Mouse (Mus musculus): ENCODE measurements around the gene Plpp3. TPM values are rescaled to one million over a fixed set of nuclear protein-coding genes. Genes with fewer than 3 reads are reported as not detected.
"Not testable (repeated sequence)": the region's sequence is repeated elsewhere in the genome, so short reads cannot be mapped to it uniquely, and the experiment has no call there.

Gene Plpp3
- polyA plus RNA-seq, 1 experiment from 2014 or later = 57.2 TPM

DNA sequence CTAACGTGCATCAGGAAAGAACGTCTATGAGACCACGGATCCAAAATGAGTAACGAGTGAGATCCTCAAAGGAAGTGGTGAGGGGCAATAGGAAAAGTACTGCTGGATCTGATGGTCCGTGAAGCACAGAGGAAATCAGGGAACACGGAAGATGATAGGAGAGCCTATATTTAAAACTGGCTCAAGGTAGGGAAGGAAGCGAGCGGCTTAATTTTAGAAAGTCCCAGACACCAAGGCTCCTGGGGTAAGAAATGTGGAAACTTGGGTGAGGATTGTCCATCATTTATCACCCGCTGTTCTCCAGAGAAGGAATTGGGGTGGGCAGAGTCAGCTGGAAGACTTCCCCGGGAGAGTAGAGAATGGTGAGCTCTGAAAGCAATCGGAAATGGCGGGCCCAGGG is 105.2 kb downstream of the Plpp3 start:
- DNase-seq (ENCODE audit: extremely low spot score, low spot score) = no peak
- no peaks in the 10 kb centered on the region for H3K36me3 ChIP-seq (replicated peaks)
- peaks cover 8% of the 10 kb centered on the region; the same call in 1 of the 2 replicates for H3K4me1 ChIP-seq
- no peaks in the 10 kb centered on the region for H3K27me3 ChIP-seq (ENCODE audit: poor library complexity, severe bottlenecking)
- no peak overlapping the region for H3K4me3 ChIP-seq
- no peak overlapping the region for H3K27ac ChIP-seq
- no peaks in the 10 kb centered on the region for H3K9me3 ChIP-seq
- 89% methylated on average over 12 of the region's 12 CpGs for WGBS

GRCm38 (mm10) chr4:105263600-105263999 is 106.5 kb downstream of the Plpp3 start:
- Histone ChIP-seq H3K4me1 (peaks cover 8% of the 10 kb centered on the region; the same call in 1 of the 2 replicates), H3K27me3 (ENCODE audit: poor library complexity, severe bottlenecking) (no peaks in the 10 kb centered on the region), H3K4me3 (no peak overlapping the region), H3K9me3 (no peaks in the 10 kb centered on the region), H3K27ac (no peak overlapping the region), H3K36me3 (replicated peaks) (no peaks in the 10 kb centered on the region)
- no peak for DNase-seq (ENCODE audit: extremely low spot score, low spot score)
- WGBS = 94% methylated on average over 8 of the region's 8 CpGs

DNA sequence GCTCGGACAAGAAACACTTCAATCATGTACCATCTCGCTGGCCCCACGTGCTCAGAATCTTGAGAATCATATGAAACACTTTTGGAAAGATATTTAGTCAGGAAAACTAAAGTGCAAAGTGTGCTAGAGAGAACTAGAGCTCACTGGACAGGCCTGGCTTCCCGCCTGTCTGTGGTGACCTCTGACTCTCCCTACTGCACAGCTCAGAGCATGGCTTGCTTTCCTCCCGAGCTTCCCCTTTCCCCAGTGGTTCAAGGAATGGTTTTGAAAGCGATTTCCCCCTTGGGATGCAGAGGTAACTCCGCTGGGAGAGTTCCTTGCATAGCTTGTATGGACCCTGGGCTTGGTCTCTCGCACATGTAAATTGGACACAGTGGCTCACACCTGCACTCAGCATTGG is 107.9 kb downstream of the Plpp3 start:
- Histone ChIP-seq H3K27me3 (ENCODE audit: poor library complexity, severe bottlenecking) (no peaks in the 10 kb centered on the region), H3K4me3 (no peak overlapping the region), H3K9me3 (no peaks in the 10 kb centered on the region), H3K4me1 (peaks cover 8% of the 10 kb centered on the region; the same call in 1 of the 2 replicates), H3K27ac (no peak overlapping the region), H3K36me3 (replicated peaks) (no peaks in the 10 kb centered on the region)
- 85% methylated on average over 8 of the region's 8 CpGs for WGBS
- DNase-seq (ENCODE audit: extremely low spot score, low spot score) = no peak

DNA sequence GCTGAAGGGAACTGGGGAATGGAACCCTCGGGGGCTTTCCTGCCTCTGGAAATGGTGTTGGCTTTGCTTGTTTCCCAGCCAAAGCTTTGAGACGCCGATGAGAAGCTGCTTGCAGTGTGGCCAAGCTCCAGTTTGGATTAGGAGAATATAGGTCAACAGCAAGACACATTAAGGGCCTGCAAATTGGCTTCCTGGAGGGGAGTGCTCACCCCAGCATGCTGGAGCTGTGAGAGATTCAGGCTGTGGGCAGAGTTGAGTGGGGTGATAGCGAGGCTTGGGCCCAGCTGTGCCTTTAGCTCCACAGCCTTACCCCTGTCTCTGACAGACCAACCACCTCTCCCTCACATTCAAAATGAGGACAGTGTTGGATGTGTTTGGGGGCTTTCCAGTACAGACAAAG is 108.5 kb downstream of the Plpp3 start:
- Histone ChIP-seq H3K36me3 (replicated peaks) (no peaks in the 10 kb centered on the region), H3K27ac (no peak overlapping the region), H3K9me3 (no peaks in the 10 kb centered on the region), H3K4me1 (peaks cover 2% of the 10 kb centered on the region; the same call in 1 of the 2 replicates), H3K4me3 (no peak overlapping the region), H3K27me3 (ENCODE audit: poor library complexity, severe bottlenecking) (no peaks in the 10 kb centered on the region)
- 86% methylated on average over 4 of the region's 4 CpGs for WGBS
- DNase-seq (ENCODE audit: extremely low spot score, low spot score) = no peak

DNA sequence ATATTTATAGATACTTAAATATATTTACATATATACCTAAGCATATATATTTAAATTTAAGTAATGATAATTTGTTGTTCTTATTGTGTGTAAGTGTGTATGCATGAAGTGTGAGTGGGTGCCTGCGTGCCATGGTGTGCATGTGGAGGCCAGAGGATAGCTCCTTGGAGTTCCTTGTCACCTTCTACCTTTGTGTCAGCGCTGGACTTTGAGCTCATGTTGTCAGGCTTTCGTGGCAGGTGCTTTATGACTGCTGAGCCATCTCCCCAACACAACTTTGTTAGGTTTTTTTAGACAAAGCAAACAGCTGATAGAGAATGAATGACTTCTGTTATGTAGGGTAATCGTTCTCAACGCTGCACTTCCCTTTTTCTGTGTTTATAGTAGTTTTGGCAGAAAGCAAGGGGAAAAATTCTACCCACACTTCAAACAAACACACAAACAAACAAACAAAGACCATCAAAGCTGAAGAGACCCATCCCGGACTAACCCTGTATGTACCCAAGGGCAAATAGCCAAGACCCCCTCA is 111.1 kb downstream of the Plpp3 start:
- no peak for DNase-seq (ENCODE audit: extremely low spot score, low spot score)
- Histone ChIP-seq H3K4me3 (no peak overlapping the region), H3K27ac (no peak overlapping the region), H3K27me3 (ENCODE audit: poor library complexity, severe bottlenecking) (no peaks in the 10 kb centered on the region), H3K9me3 (no peaks in the 10 kb centered on the region), H3K4me1 (no peaks in the 10 kb centered on the region), H3K36me3 (replicated peaks) (no peaks in the 10 kb centered on the region)
- 90% methylated on average over 6 of the region's 6 CpGs for WGBS

DNA sequence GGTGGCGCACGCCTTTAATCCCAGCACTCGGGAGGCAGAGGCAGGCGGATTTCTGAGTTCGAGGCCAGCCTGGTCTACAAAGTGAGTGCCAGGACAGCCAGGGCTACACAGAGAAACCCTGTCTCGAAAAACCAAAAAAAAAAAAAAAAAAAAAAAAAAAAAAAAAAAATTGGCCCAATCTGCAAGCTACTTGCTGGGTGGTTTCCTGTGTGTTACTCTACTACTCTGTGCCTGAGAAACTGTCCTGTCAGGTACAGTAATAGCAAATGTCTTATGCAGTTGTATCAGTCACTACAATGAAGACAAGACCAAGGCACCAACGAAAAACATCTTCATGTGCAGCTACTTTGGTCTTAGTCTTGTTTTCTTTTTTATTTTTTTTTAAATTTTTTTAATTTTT is 112.3 kb downstream of the Plpp3 start:
- not testable (repeated sequence) for H3K4me3 ChIP-seq; H3K36me3 ChIP-seq (replicated peaks); DNase-seq (ENCODE audit: extremely low spot score, low spot score); H3K27ac ChIP-seq; H3K9me3 ChIP-seq; H3K4me1 ChIP-seq; H3K27me3 ChIP-seq (ENCODE audit: poor library complexity, severe bottlenecking)
- WGBS = 93% methylated on average over 6 of the region's 7 CpGs

DNA sequence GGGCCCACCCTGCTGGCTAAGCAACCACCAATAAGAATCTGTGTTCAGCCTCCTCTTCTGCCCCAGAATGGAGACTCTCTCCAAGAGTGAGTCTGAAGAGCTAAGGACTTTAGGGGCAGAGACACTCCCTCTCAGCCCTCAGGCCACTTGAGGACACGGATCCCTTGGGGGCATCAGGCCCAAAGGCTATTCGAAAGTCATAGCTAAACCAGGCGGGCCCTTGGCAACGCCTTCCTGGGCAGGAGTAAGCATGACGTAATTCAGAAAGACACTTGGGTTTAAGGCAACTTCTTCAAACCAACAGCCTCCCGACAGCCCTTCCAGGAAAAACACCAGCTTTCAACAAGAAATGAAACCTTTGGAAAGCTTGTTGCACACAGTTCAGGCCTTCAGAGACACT is 114.0 kb downstream of the Plpp3 start:
- no peaks in the 10 kb centered on the region for H3K27me3 ChIP-seq (ENCODE audit: poor library complexity, severe bottlenecking)
- H3K9me3 ChIP-seq = no peaks in the 10 kb centered on the region
- no peak overlapping the region for H3K4me3 ChIP-seq
- WGBS = 93% methylated on average over 6 of the region's 6 CpGs
- no peak for DNase-seq (ENCODE audit: extremely low spot score, low spot score)
- H3K4me1 ChIP-seq = peaks cover 9% of the 10 kb centered on the region
- no peaks in the 10 kb centered on the region for H3K36me3 ChIP-seq (replicated peaks)
- H3K27ac ChIP-seq = no peak overlapping the region

DNA sequence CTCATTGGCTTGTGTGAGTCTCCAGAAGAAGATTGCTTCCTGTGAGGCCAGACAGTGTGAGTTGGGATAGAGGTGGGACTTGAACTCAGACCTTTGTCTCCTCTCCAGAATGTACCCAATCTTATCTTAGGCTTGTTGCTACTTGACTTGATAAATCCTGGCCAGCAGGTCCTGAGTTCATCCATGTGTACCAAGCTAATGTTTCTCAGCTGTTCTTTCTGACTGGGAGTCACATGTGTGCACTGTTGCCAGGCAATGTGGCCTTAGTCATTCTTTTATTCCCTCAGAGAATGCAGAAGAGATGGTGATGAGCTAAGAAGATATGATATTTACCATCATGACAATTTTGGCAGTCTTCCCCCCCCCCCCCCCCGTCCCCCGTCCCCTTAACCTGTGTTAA is 115.9 kb downstream of the Plpp3 start:
- DNase-seq (ENCODE audit: extremely low spot score, low spot score) = no peak
- Histone ChIP-seq H3K4me3 (no peak overlapping the region), H3K9me3 (no peaks in the 10 kb centered on the region), H3K27me3 (ENCODE audit: poor library complexity, severe bottlenecking) (no peaks in the 10 kb centered on the region), H3K27ac (no peak overlapping the region), H3K4me1 (peaks cover 28% of the 10 kb centered on the region), H3K36me3 (replicated peaks) (no peaks in the 10 kb centered on the region)
- 74% methylated on average over 2 of the region's 2 CpGs for WGBS

- Histone ChIP-seq H3K9me3 (no peaks in the 10 kb centered on the region), H3K27ac (no peak overlapping the region), H3K27me3 (ENCODE audit: poor library complexity, severe bottlenecking) (no peaks in the 10 kb centered on the region), H3K4me1 (peaks cover 32% of the 10 kb centered on the region), H3K36me3 (replicated peaks) (no peaks in the 10 kb centered on the region), H3K4me3 (no peak overlapping the region)
- no peak for DNase-seq (ENCODE audit: extremely low spot score, low spot score)
- WGBS = 92% methylated on average over 4 of the region's 4 CpGs
These were observed 116.3 kb downstream of the Plpp3 start for GRCm38 (mm10) chr4:105273486-105273885.

- H3K4me3 ChIP-seq = no peak overlapping the region
- H3K27me3 ChIP-seq (ENCODE audit: poor library complexity, severe bottlenecking) = no peaks in the 10 kb centered on the region
- no peaks in the 10 kb centered on the region for H3K36me3 ChIP-seq (replicated peaks)
- no peaks in the 10 kb centered on the region for H3K9me3 ChIP-seq
- peak overlapping the region; percentile 74 for H3K27ac ChIP-seq
- no peak for DNase-seq (ENCODE audit: extremely low spot score, low spot score)
- peaks cover 42% of the 10 kb centered on the region for H3K4me1 ChIP-seq
- WGBS = 67% methylated on average over 3 of the region's 3 CpGs
These were observed 118.5 kb downstream of the Plpp3 start for GRCm38 (mm10) chr4:105275616-105276015.

DNA sequence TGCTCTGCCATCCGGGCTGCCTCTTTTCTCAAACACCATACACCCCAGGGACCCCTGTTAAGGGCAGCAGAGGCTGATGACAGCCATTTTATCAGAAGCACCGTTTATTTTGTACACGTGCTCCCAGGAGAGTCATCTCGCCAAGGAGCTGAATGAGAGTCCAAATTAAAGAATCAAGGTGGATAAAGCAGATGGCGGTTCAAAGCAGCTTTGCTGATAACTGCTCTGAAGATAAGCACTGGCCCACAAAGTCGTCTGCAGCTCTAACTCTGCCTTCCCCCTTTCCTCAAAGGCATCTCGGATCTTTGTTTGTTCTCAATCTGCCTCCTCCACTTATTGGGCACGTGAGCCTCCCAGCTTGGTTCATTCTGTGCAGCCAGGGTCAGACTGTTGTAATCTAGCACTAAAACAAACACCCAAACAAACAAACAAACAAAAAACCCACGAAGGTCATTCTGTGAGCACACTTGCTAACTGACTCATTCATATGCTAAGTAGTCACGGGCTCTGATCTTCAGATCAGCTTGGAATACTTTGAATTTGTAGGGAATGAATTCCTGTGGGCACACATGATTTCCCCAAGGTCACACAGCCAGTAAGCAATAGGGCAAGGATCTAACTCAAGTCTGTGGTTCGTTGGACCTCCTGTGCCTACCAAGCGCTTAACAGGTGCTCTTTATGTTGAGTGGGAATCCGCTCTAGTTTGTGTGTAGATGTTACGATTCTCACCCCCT is 119.1 kb downstream of the Plpp3 start:
- no peaks in the 10 kb centered on the region for H3K36me3 ChIP-seq (replicated peaks)
- peak overlapping the region; percentile 74 for H3K27ac ChIP-seq
- DNase-seq (ENCODE audit: extremely low spot score, low spot score) = no peak
- no peaks in the 10 kb centered on the region for H3K27me3 ChIP-seq (ENCODE audit: poor library complexity, severe bottlenecking)
- WGBS = 61% methylated on average over 14 of the region's 14 CpGs
- H3K9me3 ChIP-seq = no peaks in the 10 kb centered on the region
- peaks cover 48% of the 10 kb centered on the region for H3K4me1 ChIP-seq
- H3K4me3 ChIP-seq = no peak overlapping the region

DNA sequence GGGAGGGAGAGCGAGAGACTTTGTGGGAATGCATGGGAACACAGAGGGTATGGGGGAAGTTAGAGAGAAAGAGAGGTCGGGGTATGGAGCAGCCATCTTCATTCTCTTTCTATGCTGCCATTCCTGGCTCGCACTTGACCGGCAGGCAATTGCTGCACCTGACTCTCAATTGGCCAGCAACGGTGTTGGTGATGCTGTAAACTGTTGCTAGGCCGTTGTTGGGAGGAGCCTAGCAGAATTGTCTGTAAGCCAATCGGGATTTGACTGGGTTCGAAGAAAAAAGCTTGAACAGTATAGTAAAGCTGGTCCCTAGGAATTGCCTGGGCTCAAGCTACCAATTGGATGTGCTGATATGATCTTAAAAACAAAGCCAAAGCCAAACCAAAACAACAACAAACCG is 121.0 kb downstream of the Plpp3 start:
- Histone ChIP-seq H3K4me1 (peaks cover 68% of the 10 kb centered on the region), H3K27ac (0 out of 2 replicates have a peak overlapping the region, but pooled peaks have one; percentile 44), H3K36me3 (replicated peaks) (no peaks in the 10 kb centered on the region), H3K9me3 (no peaks in the 10 kb centered on the region), H3K27me3 (ENCODE audit: poor library complexity, severe bottlenecking) (no peaks in the 10 kb centered on the region), H3K4me3 (no peak overlapping the region)
- DNase-seq (ENCODE audit: extremely low spot score, low spot score) = no peak
- 74% methylated on average over 9 of the region's 9 CpGs for WGBS

DNA sequence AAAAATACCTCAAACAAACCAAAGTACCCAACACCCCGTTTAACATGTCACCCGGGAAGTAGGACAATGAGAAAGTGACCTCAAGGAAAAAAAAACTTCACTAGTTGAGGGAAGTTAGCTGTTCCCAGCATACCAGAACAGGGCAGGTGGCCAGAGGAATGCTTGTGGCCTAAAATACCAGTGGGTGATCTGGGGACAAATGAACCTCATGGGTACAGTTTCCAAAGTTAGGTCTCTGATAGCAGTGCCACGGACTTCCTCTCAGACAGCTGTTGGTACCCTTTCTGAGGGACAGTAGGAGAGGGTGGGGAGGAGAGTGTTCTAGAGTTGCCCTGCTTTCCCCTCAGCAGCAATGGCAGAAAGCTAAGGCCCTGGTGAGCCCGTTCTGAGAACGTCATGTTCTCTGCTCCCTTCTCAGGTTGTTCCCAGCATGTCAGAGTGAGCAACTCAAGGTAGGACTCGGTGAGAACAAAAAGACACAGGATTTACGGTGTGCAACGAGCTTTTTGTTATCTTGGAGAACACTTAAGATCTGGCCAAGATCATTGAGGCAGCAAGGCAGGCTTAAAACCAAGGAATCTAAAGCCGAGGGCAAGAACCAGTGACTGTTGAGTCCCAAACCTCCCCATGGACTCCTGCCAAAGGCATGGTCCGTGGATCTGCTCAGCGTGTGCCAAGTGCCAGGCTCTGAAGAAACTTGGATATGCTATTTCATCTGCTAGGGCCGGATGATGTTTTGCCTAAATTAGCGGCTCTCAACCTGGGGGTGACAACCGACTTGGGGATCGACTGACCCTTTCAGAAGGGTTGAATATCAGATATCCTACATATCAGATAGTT is 121.6 kb downstream of the Plpp3 start:
- Histone ChIP-seq H3K27ac (0 out of 2 replicates have a peak overlapping the region, but pooled peaks have one; percentile 44), H3K4me3 (no peak overlapping the region), H3K4me1 (peaks cover 74% of the 10 kb centered on the region), H3K27me3 (ENCODE audit: poor library complexity, severe bottlenecking) (no peaks in the 10 kb centered on the region), H3K36me3 (replicated peaks) (no peaks in the 10 kb centered on the region), H3K9me3 (no peaks in the 10 kb centered on the region)
- no peak for DNase-seq (ENCODE audit: extremely low spot score, low spot score)
- WGBS = 93% methylated on average over 15 of the region's 15 CpGs

Measured in forebrain, embryonic 10.5 days (tissue).